Mouse (Mus musculus): ENCODE results near the gene Gm11939.

GRCm38 (mm10) chr11:99556195-99556594 lies 3.1 kb downstream of the Gm11939 start:
- TF ChIP-seq EP300 (IDR thresholded peaks at IDR 0.05; ENCODE audit: insufficient read depth, low read depth, low read length) (no peak), POLR2A (IDR thresholded peaks at IDR 0.05; ENCODE audit: insufficient read depth, low read length) (no peak)
